Mouse (Mus musculus): ENCODE data around the gene Rarb. TPM values are rescaled to one million over a fixed set of nuclear protein-coding genes. Genes with fewer than 3 reads are reported as not detected.
"Not testable (repeated sequence)": the region's sequence is repeated elsewhere in the genome, so short reads cannot be mapped to it uniquely, and the experiment has no call there.

Gene Rarb
- not detected for polyA plus RNA-seq (2017; shearing (Covaris generic))

DNA sequence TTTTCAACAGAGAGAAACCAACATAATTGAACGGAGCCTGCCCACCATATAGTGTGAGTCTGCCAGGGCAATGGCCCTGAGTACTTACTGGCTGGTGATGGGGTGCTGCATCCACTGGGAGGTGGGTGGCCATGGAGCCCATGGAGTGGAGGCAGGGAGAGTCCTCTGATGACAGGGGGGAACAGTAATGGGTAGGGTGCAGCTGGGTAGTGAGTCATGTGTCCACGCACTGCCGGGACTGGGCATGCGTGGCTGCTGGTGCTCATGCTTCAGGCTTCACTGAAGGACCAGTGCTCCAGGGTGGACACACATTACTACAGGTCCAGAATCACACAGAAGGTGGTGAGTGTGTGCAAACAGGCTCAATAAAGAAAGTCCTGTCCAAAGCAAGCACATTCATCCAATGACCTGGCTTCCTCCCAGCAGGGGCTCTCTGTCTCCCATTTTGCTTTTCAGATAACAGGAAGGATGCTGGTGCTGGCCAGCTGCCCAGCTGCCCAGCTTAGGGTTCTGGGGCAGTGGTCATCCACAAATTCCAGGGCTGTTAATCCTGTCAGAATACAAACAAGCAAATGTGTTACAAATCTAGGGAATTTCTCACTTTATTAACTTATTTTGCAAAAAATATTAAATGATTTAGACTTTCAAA, at the start of gene Rarb:
Gene Rarb, minus strand, starts transcription at position 555 of the 649 bp plus-strand sequence.
- no peak for ATAC-seq

DNA sequence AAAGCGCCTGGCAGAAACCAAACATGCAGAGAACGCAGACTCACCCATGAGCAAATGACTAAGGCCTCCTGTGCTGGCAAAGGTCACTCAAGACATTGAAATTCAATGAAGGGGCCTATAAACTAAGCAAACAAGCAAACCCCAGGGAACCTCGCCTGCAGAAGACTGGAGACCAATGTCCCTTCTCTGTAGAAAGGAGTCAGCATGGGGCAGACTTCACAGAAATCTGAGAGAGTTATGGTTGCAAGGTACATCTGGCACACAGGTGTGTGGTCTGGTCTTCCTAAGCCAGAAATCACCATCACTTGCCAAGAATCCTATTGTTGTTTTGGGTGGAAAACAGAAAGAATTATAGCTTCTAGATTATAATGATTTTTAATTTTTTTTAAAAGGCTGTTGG, 23.1 kb upstream of the Rarb start:
- ATAC-seq = no peak

DNA sequence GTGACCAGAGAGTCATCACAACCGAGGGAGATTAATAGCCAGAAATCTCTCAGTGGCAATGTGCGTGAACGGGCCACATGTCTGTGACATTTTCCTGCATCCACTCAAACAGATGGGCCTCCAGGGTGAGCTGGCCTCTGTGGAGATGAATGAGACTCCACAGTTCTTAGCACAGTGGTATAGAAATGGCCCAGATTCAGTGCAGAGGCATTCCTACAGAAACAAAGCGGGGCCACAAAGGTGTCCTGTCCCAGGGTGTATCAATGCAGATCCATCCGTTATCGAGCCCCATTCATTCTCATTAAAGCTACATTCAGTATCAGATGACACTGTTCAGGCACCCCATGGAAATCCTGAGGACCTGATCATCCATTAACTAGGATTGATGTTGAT, 22.6 kb upstream of the Rarb start:
- no peak for ATAC-seq

DNA sequence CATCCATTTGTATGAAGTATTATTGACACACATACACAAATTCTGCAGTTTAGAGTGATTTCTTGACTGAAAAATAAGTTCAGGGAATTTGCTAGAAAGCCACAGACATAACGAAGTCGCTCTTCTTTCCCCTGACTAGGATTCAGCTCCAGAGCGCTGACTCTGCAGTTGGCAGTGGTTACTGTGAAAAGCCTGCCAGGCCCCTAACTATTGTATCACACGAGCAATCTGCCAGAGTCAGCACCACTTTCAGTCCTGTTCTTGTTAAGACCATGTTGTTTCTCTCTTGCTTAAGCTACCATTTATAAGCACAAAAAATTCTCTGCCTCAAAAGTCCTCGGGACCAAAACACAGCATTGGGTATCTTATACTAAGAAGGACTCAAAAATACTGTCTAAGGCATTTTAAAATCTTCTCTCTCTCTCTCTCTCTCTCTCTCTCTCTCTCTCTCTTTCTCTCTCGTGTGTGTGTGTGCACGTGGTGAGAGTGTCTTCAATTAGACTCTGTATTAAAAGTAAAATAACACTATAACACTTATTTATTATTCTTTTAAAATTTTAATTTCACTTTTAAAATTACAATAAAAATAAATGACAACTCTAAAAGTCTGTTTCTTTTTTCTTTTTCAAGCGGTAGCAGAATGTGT, 22.1 kb upstream of the Rarb start:
- no peak for ATAC-seq

DNA sequence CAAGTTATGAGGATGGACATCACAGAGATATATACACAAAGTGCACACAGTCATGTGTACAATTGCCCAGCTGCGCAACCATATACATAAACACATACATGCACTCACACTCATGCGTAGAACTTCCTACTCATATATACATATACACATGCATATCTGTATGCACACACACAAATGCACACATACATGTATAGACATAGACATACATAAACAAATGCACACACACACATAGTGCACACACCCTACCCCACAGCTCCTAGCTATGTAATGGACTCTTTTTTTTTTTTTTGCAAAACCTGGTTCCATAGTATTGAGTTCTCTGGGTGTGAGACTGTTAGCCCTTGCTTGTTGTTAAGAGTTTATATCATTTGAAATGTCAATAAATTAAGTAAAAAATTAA, 21.2 kb upstream of the Rarb start:
- ATAC-seq = no peak

DNA sequence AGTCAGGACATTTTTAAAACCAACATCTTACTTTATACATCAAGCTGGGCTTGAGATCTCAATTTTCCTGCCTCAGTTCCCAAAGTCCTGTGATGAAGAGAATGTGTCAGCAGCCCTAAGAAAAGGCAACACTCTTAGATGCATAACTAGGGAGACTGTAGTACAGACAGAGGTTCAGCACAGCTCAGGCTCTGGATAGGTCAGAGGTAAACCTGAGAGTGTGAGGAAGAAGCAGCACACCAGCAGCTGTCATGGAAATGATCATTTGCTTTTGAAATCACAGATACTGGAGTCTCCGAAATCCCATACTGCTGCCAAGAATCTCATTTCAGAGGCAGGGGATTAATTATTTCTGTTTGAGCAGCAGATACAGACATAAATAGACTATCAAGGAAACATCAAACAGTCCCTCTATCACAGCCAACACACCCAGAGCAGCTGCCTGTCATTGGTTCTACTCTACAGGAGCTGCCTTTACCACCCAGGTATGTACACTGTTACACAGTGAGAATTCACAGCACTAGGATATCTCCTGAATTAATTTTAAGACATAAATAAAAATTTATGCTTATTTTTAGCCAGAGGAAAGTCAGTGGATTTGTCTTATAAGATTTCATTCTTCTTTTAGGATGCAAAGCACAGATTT, 3.7 kb downstream of the Rarb start:
- ATAC-seq = no peak

DNA sequence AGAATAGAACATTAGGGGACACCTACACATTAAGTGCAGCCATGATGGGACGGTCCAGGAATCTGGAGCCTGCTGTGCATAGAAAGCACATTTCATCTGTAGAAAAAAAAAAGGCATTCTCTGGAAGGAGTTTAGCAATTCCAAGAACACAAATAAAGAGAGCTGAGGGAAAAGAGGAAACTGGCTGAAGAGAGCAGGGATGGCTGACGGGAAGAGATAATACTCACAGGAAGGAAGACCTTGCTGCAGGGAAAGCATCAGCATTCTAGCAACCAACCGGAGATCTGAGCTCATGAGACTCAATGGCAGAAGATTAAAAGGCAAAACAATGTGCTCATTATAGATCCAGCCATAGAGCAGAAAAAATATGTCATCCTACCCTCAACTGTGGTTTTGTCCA, 12.8 kb downstream of the Rarb start:
- no peak for ATAC-seq

DNA sequence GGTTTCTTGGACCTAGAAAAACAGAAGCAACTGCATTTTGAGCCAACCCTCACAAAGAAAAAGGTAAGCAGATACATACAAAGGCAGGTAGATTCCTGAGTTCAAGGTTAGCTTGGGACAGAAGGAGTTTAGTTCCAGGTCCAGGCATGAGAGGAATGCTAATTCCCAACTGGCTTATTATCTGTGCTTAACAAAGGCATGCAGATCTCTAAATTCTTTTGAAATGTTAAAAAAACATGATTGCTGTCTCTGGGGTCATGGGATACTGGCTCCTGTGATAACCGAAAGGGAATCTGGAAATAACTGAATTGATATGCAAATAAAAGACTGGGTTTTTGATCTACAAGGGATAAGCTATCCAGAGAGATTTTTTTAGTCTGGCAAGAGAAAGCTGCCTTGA, 28.8 kb downstream of the Rarb start:
- ATAC-seq = no peak

DNA sequence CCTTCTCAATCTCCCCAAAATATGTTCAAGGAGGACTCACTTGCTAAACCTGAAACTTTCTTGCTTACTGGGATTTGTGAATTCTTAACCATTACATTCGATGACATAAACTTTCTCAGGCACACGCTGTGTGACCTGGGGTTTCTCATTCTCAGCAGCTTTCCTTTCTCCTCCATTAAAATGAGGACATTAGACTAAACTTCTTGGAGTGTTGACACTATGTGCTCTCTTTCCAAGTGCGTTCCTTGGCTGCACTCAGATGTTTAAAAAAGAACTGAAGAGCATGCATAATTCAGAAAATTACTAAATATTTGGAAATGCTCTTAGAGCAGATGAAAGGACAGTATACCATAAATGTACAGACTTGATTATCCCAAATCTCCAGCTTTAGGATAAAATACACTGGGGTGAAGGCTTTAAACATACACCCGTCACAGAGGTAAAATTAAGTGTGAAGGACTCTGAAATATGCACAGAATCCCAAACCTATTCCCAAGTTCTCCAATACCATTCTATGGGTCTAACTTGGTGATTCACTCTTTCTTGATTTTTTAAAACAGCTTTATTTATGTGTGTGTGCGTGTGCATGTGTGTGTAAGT, 36.9 kb downstream of the Rarb start:
- ATAC-seq = no peak

DNA sequence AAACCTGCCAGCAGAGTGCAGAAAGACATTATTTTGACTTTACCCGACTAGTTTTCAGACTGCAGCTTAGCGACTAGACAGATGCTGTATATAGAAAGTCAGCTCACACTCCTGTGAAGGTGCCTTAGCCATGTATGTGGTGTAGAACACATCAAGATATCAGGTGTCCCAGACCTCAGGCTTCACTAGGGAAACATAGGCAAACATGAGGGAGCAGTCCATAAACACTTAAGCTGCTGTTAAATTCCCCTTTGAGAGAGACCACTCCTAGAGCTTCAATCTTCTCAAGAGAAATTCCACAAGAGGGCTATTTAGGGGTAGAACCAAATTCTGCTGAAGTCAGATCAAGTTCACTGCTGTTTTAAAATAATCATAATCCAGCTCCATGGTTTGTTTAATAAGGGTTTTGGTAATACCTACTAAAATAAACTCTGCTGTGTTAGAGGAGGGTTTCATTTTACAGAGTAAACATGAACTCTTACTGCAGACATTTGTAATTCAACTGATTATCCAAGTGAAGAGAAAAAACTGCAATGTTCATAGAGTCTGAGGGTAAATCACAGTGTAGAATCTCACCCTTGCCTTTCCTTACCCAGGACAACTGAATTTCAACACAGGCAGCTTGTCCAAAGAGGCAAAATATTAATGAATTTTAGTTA, 42.1 kb downstream of the Rarb start:
- ATAC-seq = no peak

DNA sequence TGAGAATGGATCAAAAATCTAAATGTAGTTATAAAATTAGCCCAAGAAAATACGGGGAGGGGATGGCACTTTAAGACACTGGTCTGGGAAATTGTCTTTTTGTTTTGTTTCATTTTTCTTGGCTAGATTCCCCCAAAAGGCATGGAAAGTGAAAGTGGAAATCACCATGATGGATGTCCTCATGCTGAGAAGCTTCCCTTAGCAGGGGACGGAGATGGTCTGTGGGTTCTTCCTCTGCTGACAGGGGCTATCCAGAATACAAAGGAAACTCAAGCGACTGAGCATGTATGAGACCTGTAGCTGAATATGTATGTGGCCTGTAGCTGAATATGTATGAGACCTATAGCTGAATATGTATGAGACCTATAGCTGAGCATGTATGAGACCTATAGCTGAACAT, 46.0 kb downstream of the Rarb start:
- ATAC-seq = no peak

DNA sequence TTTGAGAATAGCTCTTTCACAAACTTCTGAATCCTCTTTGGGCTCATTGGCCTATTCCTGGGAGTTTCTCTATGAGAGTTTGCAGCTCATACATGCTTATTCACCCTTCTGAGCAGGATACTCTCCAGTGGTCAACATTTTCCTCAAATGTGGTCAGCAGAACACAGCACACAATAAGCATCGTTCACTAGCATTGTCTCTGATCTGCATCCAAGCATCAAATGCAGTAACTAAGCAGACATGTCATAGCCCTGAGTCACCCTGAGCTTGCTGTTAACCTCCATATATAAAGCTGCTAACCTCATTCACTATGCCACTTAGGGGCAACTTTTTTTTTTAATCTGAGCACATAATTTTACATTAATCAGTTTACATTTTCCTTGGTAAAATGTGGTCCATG, 53.1 kb downstream of the Rarb start:
- no peak for ATAC-seq

DNA sequence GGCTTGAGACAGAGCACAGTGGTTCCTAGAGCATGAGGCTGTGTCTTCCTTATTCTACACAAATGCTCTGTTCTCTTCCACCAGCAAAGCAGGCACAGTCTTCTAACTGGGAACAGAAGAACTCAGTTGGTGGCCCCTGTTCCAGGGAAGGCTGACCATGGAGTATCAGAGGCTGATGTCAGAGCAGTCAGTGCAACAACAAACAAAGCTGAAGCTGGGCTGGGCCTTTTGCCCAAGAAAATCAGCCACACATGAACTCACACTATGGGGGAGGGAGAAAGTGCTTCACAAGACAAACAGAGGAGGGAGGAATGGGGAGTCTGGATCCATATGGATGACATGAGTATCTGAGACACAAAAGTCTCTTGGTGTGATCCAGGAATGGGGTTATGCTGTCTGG, 56.2 kb downstream of the Rarb start:
- no peak for ATAC-seq

DNA sequence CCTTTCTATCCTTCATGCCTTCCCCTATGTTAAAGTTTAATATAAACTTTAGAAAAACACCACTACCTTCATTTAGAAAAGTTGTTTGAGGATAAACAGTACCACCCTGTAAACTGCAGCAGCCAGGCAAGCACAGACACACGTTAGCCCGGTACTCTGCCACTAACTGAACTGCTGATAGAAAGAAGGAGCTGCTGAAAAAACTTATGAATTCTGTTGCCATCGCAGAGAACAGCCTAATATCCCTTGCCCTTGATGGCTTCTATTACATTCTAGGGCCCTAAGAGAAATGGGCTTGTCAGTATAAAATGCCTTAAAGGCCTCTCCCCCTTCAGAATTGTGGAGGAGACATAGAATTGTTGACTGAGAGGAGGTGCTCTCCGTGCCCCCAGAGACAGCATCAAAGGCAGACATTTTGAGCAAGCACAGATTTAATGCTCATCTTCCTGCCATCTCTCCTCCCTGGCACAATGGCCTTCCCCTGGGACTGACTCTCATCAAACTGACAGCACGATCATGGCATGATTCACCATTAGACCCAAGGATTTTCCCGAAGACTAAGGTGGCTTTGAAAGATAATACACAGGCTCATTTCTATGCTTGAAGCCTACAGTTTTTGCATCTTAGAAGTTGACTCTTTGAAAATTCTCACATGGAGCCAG, 60.1 kb downstream of the Rarb start:
- no peak for ATAC-seq

DNA sequence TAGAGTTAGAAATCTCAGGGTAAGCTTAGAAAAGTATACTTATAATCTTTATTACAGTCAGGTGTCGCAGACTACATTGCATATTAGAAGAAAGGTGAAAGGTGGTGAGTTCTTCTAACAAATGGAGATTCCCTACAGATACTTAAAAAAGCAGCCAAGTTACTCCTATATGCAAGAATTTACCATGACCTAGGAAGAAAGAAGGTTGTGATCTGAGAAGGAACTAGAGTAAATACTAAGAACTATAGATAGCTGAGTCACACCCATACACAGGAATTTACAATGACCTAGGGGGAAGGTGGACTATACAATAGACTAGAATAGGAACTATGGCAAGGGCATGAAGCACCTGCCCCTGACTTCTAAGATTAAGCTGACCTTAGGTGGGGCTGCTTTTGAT, 63.4 kb downstream of the Rarb start:
- ATAC-seq = not testable (repeated sequence)

DNA sequence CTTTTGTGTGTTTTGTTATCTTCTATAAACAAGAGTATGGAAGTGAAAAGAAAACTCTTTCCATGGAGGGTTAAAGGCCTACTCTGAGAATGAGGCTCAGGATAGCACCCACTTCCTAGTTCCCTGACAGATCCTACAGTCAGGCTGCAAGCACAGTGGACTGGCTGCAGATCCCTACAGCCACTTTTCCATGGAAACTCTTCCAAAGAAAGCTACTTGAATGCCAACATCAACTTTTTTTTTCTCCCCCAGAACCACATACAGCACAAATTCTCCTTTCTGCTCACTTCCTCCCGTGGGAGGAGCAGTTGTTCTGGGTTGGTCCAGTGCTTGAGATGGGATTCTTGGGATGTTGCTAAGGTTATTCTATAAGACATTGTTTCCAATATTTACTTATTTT, 66.3 kb downstream of the Rarb start:
- ATAC-seq = no peak

DNA sequence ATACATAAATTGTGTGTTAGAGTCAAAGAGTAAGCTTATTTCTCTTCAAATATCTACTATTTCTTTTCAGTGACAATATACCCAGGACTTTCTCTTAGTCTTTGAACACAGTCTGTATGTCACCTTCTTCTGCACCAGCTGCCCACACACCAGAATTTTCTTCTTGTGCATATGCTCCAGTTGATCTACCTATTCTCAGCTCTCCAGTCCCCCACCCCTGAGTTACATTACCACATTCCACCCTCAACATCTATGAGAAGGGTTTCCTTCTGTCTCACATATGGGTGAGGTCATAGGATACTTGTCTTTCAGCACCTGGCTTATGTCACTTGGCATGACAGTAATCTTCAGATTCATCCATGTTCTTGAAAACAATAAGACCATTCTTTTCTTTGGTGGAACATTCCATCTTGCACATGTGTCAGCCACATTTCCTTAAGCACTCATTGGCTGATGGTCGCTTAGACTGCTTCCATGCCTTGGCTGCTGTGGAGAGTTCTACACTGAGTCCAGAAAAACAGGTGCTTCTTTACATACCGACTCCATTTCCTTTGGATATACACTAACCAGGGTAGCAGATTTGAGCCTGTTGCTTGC, 71.9 kb downstream of the Rarb start:
- no peak for ATAC-seq

DNA sequence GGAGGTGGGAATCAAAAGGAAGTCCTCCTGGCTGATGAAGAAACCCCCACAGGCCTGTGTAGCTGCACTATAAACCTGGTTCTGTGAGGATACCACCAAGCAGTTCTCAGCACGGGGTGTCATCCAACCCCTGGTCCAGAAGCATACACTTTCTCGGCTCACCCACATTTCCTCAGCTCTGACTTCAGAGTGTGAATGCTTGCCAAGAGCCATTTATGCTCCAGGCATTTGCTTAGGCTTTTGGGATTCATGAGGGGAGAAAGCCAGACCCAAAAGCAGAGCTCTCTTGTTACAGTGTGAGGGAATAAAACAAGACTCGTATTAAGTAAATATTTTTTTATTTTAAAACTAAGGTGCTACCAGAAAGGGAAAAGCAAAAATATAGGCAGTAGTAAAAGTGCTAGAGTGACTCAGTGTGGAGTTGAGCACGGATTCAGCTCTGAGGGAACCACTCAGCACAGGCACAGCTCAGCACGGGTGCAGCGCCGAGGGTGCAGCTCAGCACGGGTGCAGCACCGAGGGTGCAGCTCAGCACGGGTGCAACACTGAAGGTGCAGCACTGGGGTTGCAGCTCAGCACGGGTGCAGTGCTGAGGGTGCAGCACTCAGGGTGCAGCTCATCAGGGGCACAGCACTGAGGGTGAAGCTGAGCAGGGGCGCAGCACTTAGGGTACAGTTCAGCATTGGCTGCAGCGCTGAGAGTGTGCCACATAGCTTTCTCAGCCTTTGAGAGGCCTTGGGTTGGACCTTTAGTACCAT, 77.8 kb downstream of the Rarb start:
- no peak for ATAC-seq

DNA sequence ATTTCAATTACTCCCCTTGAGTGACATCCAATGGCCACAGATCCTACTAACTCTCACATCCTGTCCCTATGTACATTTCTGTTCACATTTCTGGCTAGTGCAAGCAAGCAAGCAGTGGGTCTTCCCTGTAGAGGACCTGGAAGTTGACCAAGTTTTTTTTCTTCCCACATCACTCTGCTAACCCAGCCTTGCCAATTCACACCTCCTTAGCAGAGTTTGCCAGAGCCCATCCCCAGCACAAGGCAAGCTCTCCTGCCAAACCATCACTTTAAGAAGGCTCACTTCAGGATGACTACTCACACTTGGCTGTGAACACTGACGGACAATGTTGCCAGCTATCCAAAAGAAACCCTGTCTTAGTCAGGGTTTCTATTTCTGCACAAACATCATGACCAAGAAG, 80.4 kb downstream of the Rarb start:
- no peak for ATAC-seq

DNA sequence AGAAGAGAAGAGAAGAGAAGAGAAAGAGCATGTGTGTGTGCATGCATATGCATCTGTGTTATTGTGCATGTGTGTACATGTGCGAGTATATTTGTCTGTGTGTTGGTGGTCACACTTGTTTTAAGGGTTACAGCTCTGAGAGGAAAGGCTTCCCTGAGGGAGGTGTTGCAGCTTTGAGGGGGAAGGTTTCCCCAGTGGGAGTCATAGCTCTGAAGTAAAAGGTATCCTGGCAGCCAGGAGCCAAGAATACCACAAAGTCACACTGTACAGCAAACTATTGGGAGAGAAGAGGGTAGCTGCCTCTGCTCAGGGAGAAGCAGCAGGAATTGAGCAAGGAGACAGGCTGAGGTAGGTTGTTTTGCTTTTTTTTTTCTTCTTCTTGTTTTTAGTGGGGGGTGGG, 81.2 kb downstream of the Rarb start:
- no peak for ATAC-seq

DNA sequence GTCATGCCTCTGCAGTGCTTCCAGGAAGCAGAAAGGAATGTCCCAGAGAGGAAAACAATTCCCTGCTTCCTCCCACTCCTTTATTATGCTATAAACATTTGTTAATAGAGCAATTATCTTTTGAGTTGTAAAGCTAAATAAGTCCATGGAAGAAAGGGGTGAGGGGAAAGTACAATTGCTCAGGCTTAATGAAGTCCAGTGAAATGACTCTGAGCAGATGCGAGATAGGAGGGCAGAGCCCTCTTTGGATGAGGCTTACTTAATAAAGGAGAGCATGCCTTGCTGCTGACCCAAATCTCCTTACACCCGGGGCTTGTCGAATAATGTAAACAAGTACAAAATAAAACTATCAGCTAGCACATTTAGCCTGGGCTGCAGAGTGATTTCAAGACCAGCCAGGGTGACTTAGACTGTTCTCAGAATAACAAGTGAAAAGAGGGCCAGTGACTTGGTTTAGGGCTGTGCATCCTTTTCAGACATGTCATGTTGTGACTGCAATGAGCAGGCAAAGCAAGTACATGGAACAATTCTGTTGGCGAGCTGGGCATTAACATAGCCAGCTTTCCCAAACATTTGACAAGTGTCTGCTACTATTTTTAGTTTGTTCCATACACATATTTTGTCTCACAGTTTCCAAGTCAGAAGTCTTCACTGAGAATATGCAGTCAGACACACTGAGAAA, 83.5 kb downstream of the Rarb start:
- no peak for ATAC-seq

Data from activated CD4-positive, CD25-positive, alpha-beta regulatory T cell, adult 4 months (primary cell).